Mouse (Mus musculus) adrenal gland, adult 8-10 months (tissue): ENCODE data around the gene Il1a. TPM values are rescaled to one million over a fixed set of nuclear protein-coding genes. Genes with fewer than 3 reads are reported as not detected.

Source experiments
- DNase-seq: peaks from one replicate; pipeline ENCODE4 v3.0.0; 2022
- total RNA-seq, 4 experiments: library from RNA; stranded (reverse); gene quantifications; 2 replicates each; pipeline ENCODE4 v1.2.4; 2022

Gene Il1a
- not detected for total RNA-seq

- DNase-seq, result no peak
Observed at GRCm38 (mm10) chr2:129309836-129310235, at the start of gene Il1a. Gene Il1a, minus strand, starts transcription at chr2:129309972.

GRCm38 (mm10) chr2:129338138-129338621, 28.4 kb upstream of the Il1a start:
- peak; percentile 18 for DNase-seq

DNA sequence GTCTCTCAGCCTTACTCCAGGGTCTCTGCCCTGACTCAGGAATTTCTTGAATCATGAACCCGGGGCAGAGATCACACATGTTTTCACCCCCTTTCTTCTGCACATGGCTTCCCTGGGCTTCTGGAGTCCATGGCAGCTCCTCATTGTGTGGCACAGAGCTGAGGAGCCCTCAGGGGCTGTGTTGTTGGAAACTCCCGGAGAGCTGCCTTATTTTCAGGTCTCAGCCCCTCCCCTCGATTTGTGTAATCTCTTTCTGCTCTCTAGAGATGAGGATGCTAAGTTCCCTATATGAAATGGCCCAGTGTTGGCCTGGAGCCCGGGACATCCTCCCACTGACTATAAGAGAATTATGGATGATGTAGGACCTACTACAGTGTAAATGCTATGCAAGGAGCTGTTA, 23.7 kb upstream of the Il1a start:
- DNase-seq, result no peak

- no peak for DNase-seq
Observed at GRCm38 (mm10) chr2:129330540-129330939, 20.8 kb upstream of the Il1a start.

GRCm38 (mm10) chr2:129330024-129330423, 20.3 kb upstream of the Il1a start:
- no peak for DNase-seq

GRCm38 (mm10) chr2:129328238-129328637, 18.5 kb upstream of the Il1a start:
- no peak for DNase-seq

GRCm38 (mm10) chr2:129324216-129324615, 14.4 kb upstream of the Il1a start:
- DNase-seq, result no peak

DNA sequence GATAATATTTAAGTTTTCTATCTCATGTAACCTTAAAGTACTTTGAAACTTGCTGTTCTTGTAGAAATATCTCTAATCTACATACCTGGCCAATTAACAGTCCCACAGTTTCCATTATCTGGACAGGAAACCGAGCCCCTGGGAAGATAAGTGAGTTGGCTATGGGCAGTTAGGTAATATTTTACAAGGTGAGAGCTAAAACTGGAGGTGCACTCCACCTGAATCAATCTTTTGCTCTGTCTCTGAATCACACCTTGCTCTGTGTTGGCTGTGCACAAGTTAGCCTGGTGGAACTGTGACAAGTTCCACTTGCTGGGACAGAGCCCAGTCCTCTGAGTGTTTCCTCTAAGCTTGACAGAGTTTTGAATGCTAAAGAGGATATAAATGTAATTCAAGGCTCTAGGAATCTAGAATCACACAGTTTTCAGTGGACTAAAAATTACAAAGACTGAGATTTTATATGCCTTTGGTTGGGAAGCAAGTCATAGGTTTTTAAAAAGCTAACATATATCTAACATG, 12.4 kb upstream of the Il1a start:
- no peak for DNase-seq

DNA sequence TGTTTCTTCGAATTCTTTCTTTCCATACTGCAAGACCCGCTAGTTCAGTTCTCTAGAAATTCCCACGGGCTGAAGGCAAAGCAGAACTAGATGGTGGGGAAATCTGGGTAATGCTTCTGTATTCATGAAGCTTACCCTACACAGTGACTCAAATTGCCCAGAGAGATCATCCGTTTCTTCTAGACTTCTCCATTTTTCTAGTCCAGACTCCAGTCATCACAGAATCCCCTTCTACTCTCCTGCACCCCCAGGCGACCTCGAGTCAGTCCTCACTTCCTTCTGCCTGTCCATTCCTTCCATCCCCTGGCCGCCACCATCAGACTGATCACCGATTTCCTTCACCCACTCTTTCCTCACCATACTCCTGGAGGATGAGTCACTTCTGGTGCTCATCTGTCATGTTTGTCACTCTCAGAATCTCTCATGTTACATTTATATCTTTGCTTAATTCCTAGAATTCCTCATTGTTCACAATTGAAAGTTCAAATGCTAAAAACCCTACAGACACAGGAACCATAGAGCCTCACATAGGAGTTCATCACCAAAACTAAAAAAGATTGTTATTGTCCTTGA, 10.3 kb upstream of the Il1a start:
- no peak for DNase-seq

GRCm38 (mm10) chr2:129315831-129316230, 6.1 kb upstream of the Il1a start:
- no peak for DNase-seq

DNA sequence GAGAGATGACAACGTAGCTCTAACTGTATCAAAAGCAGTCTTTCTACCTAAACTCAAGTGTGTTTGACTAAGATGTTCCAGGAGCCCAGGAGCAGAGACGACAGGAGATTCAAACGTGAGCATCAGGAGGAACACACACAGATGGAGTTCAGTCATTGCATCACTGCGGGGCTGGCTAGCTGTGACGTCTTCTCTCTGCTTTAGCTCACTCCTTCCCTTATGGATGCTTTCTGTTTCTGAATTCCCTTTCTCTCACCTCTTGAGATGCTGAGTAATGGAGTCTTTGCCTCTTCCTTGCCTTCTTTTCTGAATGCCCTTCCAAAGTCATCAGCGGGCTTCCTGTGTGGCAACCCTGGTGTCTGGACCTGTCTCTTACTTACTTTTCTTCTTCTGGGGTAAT, 5.1 kb upstream of the Il1a start:
- no peak for DNase-seq

DNA sequence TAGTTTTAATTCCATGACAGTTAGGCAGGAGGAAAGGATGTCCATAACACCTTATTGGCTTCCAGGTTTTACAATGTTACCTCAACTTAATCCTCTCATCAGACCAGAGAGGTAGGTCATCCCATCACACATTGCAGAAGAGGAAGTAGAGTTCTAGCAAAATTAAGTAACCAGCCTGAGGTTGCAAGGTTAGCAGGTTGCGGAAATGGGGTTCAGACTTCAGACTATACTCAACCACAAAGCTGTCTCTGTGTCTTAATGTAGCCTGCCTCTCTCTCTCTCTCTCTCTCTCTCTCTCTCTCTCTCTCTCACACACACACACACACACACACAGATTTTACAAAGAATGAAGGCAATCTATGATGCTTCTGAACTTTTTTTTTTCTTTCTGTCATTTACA, 4.2 kb upstream of the Il1a start:
- no peak for DNase-seq

- DNase-seq, result no peak
Observed at GRCm38 (mm10) chr2:129306020-129306419, 3.8 kb downstream of the Il1a start.

- DNase-seq, result no peak
Observed at GRCm38 (mm10) chr2:129297589-129297982, 12.2 kb downstream of the Il1a start.

DNA sequence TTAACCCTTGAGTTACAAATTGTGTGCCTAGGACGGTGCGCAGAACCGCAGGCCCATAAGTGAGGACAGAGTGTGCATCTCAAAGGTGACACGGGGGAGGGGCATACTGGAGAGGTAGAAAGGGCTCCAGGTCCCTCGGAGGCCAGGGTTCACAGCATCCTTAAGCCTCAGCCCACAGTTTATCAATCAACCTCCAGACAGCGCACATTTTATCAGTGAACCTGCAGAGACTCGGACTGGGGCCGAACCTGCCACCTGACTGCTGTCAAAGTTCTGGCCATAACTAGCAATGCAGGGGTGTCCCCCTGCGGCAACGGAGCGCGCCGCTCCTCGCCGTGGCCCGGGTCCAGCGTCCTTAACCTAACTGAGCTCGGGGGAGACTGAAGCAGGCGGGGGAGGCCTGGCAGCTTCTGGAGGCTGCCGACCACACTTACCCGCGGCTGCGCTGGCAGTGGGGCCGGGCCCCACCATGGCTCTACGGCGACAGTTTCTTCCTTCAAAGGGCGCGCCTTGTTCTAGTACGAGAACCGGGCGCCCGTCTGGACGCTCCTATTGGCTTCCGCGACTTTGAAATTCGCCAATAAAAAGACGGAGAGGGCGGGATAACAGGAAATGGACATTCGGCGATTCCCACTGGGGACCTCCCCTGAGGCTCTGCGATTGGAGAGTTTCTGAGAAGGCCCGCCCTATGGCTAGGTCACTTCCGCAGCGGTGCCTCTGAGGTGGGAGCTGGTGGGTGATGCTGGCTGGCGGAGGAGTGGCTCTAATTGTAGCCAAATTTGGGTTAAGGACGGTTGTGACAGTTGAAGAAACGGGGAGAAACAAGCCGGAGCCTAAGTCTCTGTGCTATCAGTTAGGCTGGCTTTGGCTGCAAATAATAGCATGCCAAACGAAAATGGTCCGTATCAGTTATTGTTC, 12.8 kb downstream of the Il1a start, which contains the start of gene Ckap2l:
Ckap2l (minus strand) TSS at position 542 of the 918 bp plus-strand sequence.
- DNase-seq, result peak; percentile 97

DNA sequence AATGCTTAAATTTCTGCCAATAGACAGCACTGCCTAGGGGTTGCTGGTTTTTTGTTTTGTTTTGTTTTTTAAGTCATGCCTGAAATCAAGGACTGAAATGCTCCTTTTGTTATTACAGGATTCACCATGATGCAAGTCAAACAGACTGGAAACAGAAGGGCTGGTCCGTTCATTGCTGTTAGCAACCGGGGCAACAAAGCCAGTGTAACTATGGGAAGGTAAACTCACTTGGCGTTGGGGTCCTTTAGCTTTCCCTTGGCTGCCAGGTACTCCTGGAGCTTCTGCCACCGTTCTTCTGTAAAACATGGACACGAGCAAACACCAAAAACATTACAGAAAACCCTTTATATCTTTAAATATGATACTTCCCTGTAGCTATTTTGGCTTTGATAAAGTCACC, 13.7 kb downstream of the Il1a start:
- no peak for DNase-seq

- no peak for DNase-seq
Observed at GRCm38 (mm10) chr2:129295075-129295474, 14.7 kb downstream of the Il1a start.

DNA sequence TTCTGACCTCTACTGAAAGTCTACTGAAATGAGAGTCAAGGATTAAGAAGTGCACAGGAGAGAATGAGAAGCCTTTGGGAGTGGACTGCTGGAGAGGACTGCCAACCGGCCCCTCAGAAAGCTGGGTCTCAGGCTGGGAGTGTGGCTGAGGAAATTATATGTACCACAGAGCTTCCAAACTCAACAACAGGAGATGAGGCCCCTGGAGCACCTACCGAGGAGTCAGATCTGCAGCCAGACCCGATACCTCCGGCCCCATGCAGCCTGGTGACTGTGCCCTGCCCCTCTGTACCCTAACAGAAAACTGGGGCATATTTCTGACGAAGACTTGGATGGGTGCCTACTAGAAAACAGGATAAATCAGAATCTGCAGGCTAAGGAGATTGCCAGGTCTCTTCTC, 35.9 kb downstream of the Il1a start:
- no peak for DNase-seq

DNA sequence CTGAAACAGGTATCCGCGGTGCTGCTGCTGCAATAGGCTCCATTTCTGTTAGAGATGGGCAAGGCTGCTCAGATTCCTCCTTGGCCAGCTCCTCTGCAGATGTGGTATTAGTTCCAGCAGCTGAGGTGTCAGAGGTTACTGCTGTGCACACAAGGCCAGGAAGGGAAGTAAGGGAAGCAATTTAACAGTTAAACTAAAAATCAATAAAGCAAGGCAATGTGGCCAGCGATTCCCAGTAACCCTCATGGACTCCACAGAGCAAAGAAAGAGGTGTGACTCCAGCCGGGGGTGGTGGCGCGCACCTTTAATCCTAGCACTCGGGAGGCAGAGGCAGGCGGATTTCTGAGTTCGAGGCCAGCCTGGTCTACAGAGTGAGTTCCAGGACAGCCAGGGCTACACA, 39.2 kb downstream of the Il1a start:
- no peak for DNase-seq

DNA sequence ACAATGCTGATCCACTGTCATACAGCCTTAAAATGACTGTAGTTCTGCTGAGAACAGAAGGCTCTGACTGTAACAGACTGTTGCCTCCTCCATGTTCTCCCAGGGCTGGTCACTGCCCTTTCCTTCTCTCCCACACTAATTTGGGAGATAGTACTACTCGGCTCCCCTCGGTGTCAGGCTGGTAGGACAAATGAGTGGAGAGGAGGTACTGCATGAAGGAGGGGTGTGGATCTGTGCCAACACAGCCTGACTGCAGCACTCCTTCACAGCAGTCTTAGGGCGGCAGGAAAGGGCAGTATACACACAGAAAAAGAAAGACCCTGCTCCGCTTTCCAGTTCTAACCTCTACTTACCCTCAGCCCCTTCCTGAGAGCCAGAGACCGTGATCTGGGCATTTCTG, 39.8 kb downstream of the Il1a start:
- DNase-seq, result no peak

DNA sequence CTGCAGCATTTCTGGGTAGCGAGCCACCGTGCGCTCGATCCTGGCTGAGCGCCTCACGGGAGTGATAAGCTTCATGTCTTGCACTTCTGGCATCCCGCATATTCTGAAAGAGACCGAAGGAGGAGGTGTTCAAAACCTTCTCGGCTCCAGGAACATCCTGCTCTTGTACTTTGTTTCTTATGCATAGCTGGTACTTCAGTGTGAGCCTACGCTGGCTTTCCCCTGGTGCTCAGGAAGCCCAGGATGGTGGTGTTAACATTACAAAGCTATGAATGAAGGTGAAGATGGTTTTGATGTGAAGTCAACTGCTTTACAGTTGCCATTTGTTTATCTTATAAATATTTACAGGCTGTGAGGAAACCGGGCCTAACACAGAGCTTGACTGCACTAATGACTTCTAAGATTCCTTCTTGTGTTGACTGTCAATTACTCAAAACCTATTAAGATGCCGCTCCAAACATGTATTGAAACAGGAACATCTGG, 40.6 kb downstream of the Il1a start:
- no peak for DNase-seq

DNA sequence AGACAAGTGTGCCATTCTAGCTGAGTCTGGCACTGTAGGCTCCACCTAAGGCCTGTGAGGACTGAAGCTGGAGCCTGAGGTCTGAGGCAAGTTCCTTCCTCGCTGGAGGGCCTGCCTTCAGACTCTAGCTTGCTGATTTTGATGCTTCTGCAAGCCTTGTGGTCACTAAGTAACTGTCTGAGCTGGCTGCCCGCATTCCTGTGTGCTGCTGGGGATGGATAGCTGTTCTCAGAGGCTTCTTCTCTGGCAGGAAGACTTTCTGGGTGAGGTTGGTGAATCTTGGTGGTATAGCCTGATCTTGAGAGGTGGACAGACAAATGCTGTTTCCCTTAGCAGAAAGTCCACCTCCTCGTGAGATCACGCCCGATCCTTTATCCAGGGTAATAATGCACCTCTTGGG, 42.0 kb downstream of the Il1a start:
- DNase-seq, result no peak

DNA sequence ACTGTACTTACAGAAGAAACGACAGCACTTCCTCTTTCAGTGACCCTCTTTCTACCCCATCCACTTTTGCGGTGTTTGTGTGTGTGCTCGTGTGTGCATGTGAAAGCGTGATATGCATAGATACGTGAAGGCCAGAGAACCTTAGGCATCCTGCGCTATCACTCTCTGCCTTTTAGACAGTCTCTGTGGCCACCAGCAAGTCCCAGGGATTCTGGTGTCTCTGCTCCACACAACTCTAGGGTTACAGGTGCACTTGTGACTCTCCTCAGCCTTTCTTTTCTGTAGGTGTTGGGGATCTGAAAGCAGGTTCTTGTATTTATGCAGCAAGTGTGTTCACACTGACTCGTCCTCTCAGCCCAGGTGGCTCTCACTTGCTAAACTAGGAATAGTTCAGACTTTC, 44.5 kb downstream of the Il1a start:
- no peak for DNase-seq

GRCm38 (mm10) chr2:129263073-129263472, 46.7 kb downstream of the Il1a start:
- DNase-seq, result no peak
